Mouse (Mus musculus) ovary, adult 18-20 months (tissue): ENCODE measurements around the gene Glb1l2.

Experiments used
- DNase-seq: peaks from one replicate; pipeline ENCODE4 v3.0.0; 2022; ENCODE audit warnings: low spot score, mixed read lengths

Glb1l2 gene

GRCm38 (mm10) chr9:26805935-26806666 is at the start of gene Glb1l2:
Gene Glb1l2 (minus strand): TSS chr9:26806468.
- DNase-seq, result peak; percentile 95

DNA sequence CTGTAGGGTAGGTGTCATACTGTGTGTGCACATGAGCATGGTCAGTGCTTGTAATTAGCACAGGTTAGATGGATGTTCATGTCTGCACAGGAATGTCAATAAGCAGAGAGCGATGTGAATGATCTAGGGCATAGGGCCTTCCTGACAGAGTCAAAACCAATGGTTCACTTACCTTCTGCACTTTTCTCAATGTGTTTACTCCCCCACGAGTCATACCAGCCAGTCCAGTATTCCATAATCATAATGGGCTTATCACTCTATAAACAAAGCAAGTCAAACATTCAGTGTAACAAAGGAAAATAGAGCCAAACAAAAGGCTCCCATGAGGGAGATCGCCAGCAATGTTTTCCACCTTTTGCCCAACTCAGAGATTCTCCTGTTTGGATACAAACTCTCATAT is 24.8 kb upstream of the Glb1l2 start:
- no peak for DNase-seq

DNA sequence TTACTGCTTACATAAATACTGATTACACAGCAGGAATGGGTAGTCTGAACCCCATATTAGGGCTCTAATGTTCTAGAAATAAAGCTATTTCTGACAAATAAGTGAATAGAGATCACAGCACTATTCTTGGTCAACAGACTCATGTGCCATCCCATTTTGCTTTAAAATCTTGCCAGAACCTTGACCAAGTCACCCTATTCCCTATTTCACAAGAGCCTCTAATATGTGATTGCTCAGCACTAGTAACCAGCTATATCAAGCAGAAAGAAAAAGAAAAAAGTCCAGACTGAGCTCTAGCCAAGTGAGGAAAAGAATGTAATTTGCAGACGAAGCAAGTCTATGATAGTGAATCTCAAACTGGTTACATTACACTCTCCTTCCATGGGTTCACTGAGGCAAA is 13.7 kb upstream of the Glb1l2 start:
- DNase-seq, result no peak

GRCm38 (mm10) chr9:26808735-26809134 is 2.5 kb upstream of the Glb1l2 start:
- DNase-seq, result no peak

- no peak for DNase-seq
Observed at GRCm38 (mm10) chr9:26804321-26804720, 1.9 kb downstream of the Glb1l2 start.

GRCm38 (mm10) chr9:26800357-26800756 is 5.9 kb downstream of the Glb1l2 start:
- DNase-seq, result no peak

- no peak for DNase-seq
Observed at GRCm38 (mm10) chr9:26798731-26799130, 7.5 kb downstream of the Glb1l2 start.

DNA sequence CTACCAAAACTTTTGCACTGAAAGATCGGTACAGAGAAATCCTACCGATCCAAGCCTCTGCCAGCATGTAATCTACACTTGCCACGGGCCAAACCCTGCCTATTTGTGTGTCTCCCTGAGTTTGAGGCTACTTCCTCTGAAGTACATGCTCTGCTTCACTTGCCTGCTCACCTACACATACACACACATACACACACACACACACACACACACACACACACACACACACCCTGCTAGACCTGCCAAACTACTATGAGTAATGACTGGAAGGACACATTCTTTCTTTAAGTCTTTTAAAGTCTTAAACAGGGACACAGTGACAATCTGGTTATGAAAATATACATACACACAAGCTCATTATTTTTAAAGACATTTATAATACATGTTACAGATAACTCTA is 8.1 kb downstream of the Glb1l2 start:
- DNase-seq, result no peak

DNA sequence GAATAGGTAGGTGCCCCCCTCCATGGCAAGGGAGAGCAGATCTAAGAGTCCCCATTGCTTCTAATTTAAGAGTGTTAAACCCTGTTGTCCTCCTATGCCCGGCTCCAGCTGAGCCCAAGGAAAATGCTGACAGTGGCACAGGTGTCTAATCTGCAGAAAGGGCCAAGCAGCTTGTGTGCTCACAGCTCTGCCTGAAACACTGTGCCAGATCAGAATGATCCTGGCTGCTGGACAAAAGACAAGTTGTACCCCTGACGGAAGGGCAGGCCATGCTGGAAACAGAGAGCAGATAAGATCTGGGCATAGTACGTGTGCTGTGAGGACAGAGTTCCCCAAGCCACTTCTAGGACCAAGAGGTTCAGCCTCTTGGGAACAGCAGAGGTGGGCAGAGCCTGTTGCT is 13.4 kb downstream of the Glb1l2 start:
- DNase-seq, result no peak

GRCm38 (mm10) chr9:26783414-26783975 is 22.8 kb downstream of the Glb1l2 start:
- no peak for DNase-seq

GRCm38 (mm10) chr9:26778421-26778820 is 27.8 kb downstream of the Glb1l2 start:
- no peak for DNase-seq

- DNase-seq, result no peak
Observed at GRCm38 (mm10) chr9:26776122-26776902, 30.0 kb downstream of the Glb1l2 start.

DNA sequence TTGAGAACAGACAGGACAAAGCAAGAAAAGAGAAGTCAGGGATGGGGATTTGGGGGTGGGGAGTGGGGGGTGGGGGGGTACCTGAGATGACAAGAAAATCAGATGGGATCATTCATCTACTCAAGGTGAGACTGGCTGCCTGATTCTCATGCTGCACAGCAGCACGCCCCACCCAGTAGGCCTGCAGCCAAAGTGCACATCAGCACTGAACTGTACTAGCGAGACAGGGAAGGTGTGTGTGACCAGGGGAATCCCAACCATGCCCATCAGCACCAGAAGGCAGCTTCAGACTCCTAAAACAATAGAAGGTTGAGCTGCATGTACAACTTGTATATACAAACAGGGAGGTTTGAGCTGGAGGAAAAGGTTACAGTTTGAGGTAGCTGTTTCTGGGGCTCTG is 30.6 kb downstream of the Glb1l2 start:
- no peak for DNase-seq

- no peak for DNase-seq
Observed at GRCm38 (mm10) chr9:26768181-26768580, 38.1 kb downstream of the Glb1l2 start.

DNA sequence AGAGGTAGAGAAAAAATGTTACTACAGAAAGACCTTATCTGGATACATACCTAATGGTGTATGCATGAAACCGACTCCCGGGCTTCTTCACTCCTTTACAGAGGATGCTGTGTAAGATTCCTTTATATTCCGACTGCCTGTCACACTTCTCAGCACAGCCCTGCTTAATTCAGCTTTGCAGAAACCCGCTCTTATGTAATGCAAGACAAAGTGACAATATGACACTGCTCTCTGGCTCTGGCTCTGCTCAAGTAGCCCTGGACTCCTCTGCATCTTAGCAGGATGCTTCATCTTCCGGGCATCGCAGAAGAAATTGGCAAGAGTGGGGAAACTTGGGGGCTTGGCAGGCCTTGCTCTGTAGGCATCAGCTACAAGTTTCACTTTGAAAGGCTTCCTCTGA is 43.8 kb downstream of the Glb1l2 start:
- DNase-seq, result no peak

DNA sequence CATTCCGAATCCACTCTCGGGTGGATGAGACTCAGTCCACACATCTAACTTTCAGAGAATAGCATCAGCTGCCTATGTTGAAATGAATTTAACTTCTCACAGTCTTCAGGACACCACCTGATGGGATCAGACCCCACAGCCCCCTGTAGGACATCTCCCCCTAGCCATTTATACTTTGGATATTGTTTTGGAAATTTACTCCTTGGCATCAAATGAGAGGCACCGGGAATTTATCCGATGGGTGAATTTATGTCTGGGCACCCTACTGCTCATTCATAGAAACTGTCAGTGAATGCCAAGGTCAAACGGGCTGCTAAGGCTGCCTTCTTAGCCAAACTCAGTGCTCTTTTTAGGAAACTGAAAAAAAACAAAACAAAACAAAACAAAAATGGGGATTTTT is 45.7 kb downstream of the Glb1l2 start:
- DNase-seq, result no peak

DNA sequence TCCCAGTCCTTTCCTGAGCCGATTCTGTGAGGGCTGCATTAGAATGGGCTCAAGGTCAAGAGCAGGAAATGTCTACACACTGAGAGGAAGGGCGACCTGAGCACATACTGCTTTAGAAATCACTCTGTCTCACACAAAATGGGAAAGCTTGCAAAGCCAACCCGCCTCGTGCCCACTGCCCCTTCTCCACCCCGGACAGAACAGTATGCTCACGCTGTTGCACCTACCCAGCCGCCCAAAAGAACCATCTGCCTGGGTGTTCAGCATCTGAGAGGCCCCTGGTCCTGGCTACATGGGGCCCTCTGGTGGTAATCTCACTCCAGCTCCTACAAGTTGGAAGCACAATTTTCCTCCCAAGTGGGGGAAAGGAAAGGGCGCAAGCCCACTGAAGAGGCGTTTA is 46.2 kb downstream of the Glb1l2 start:
- DNase-seq, result no peak

- DNase-seq, result no peak
Observed at GRCm38 (mm10) chr9:26748893-26749292, 57.4 kb downstream of the Glb1l2 start.

- no peak for DNase-seq
Observed at GRCm38 (mm10) chr9:26747121-26747520, 59.1 kb downstream of the Glb1l2 start.

DNA sequence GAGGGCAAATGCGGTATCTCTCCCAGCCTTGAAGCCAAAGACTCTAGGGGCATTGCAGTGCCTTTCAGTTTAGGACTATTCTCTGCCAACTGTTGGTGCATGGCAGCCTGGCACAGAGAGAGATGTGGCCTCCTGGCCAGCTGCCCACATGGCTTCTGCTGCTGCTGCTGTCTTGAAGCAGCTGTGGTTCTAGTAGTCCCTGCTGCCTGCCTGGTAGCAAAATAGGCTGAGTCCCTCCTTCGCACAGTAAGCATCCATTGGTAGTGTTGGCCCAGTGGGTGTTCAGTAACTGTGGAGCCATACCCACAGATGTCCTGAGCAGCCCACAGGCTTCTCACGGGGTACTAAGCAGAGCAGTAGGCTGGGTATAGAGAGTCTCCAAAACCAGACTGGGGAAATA is 63.5 kb downstream of the Glb1l2 start:
- no peak for DNase-seq

- DNase-seq, result no peak
Observed at GRCm38 (mm10) chr9:26737116-26737515, 69.2 kb downstream of the Glb1l2 start.

DNA sequence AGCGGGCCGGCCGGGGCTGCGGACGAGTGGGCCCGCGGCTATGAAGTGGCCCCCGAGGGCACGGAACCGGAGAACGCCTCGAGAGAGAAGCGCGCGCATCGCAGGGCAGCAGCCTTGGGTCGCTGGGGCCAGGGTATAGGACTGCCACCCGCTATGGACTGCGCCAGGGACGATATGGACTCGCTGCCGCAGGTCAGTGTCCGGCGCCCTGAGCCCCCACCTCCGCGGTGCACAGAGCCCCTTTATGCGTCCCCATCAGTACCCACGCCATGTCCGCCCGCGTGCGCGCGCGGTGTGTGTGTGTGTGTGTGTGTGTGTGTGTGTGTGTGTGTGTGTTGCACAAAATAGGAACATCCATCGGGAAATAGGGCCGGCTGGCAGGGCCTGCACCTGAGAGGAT is 72.3 kb downstream of the Glb1l2 start:
- no peak for DNase-seq

- DNase-seq, result no peak
Observed at GRCm38 (mm10) chr9:26733206-26733891, 72.9 kb downstream of the Glb1l2 start, which contains the start of gene B3gat1. Gene B3gat1 (plus strand): TSS chr9:26733728.
